Mouse (Mus musculus) cerebellum, adult (tissue): ENCODE results near the gene Krtap28-10.

ENCODE experiments used
- ATAC-seq: cut with Nextera tagmentation; 2 replicates; pipeline ENCODE4 v1.9.2; 2017; ENCODE audit warnings: mild to moderate bottlenecking, moderate library complexity, mixed read lengths; ENCODE audit not compliant: insufficient number of reproducible peaks, low FRiP score, low TSS enrichment

Gene Krtap28-10

GRCm38 (mm10) chr1:83042380-83042779, at the start of gene Krtap28-10:
Gene Krtap28-10, minus strand, starts transcription at chr1:83042480.
- no peak for ATAC-seq

GRCm38 (mm10) chr1:83091268-83091667, 49.0 kb upstream of the Krtap28-10 start:
- no peak for ATAC-seq

GRCm38 (mm10) chr1:83084790-83085189, 42.5 kb upstream of the Krtap28-10 start:
- no peak for ATAC-seq

GRCm38 (mm10) chr1:83077016-83077415, 34.7 kb upstream of the Krtap28-10 start:
- ATAC-seq = no peak

GRCm38 (mm10) chr1:83076190-83076917, 34.1 kb upstream of the Krtap28-10 start:
- ATAC-seq = peak; percentile 40; the same call in 1 of the 2 replicates

GRCm38 (mm10) chr1:83075526-83076189, 33.4 kb upstream of the Krtap28-10 start:
- ATAC-seq = 0 out of 2 replicates have a peak, but pooled peaks have one; percentile 10

- no peak for ATAC-seq
Observed at GRCm38 (mm10) chr1:83067205-83067604, 24.9 kb upstream of the Krtap28-10 start.

- ATAC-seq = no peak
Observed at GRCm38 (mm10) chr1:83066577-83066976, 24.3 kb upstream of the Krtap28-10 start.

- no peak for ATAC-seq
Observed at GRCm38 (mm10) chr1:83064851-83065250, 22.6 kb upstream of the Krtap28-10 start.

GRCm38 (mm10) chr1:83060643-83061042, 18.4 kb upstream of the Krtap28-10 start, which contains the start of gene Krtap28-13:
Gene Krtap28-13, plus strand, starts transcription at chr1:83060930.
- ATAC-seq = no peak

- ATAC-seq = no peak
Observed at GRCm38 (mm10) chr1:83059278-83059677, 17.0 kb upstream of the Krtap28-10 start, which contains the start of gene A030005K14Rik. Gene A030005K14Rik, minus strand, starts transcription at chr1:83059378.

- ATAC-seq = no peak
Observed at GRCm38 (mm10) chr1:83058481-83058880, 16.2 kb upstream of the Krtap28-10 start.

- no peak for ATAC-seq
Observed at GRCm38 (mm10) chr1:83044882-83045427, 2.7 kb upstream of the Krtap28-10 start, which contains the start of gene Gm47969. Gene Gm47969, plus strand, starts transcription at chr1:83044932.

- ATAC-seq = no peak
Observed at GRCm38 (mm10) chr1:83039080-83039479, 3.2 kb downstream of the Krtap28-10 start.

GRCm38 (mm10) chr1:83038109-83038672, 4.1 kb downstream of the Krtap28-10 start, which contains the start of gene Slc19a3:
Gene Slc19a3, minus strand, starts transcription at chr1:83038448.
- peak; percentile 95 for ATAC-seq

- no peak for ATAC-seq
Observed at GRCm38 (mm10) chr1:83036892-83037667, 5.2 kb downstream of the Krtap28-10 start.

GRCm38 (mm10) chr1:83034509-83034908, 7.8 kb downstream of the Krtap28-10 start:
- ATAC-seq = no peak

GRCm38 (mm10) chr1:83032508-83032907, 9.8 kb downstream of the Krtap28-10 start:
- ATAC-seq = no peak

- ATAC-seq = no peak
Observed at GRCm38 (mm10) chr1:83031950-83032349, 10.3 kb downstream of the Krtap28-10 start.

- ATAC-seq = no peak
Observed at GRCm38 (mm10) chr1:83016556-83016955, 25.7 kb downstream of the Krtap28-10 start.
